Mouse (Mus musculus) fibroblast of lung, adult 2 months (primary cell): ENCODE results near the gene Nkiras2.
"Not testable (repeated sequence)": the region's sequence is repeated elsewhere in the genome, so short reads cannot be mapped to it uniquely, and the experiment has no call there.

Experiments used
- DNase-seq: peaks from one replicate; pipeline ENCODE4 v3.0.0-alpha.2; 2011; ENCODE audit warnings: low read depth

The Nkiras2 gene

GRCm38 (mm10) chr11:100601372-100601771, 17.7 kb upstream of the Nkiras2 start:
- no peak for DNase-seq

GRCm38 (mm10) chr11:100603155-100603554, 15.9 kb upstream of the Nkiras2 start:
- no peak for DNase-seq

- DNase-seq = no peak
Measured at GRCm38 (mm10) chr11:100603813-100604212, 15.2 kb upstream of the Nkiras2 start.

- no peak for DNase-seq
Measured at GRCm38 (mm10) chr11:100604321-100605005, 14.6 kb upstream of the Nkiras2 start.

- DNase-seq = no peak
Measured at GRCm38 (mm10) chr11:100605451-100605850, 13.6 kb upstream of the Nkiras2 start.

GRCm38 (mm10) chr11:100607121-100607520, 11.9 kb upstream of the Nkiras2 start:
- no peak for DNase-seq

GRCm38 (mm10) chr11:100608796-100609195, 10.2 kb upstream of the Nkiras2 start:
- DNase-seq = no peak

- DNase-seq = no peak
Measured at GRCm38 (mm10) chr11:100609355-100609996, 9.6 kb upstream of the Nkiras2 start.

GRCm38 (mm10) chr11:100609997-100610680, 8.9 kb upstream of the Nkiras2 start:
- DNase-seq = no peak

- DNase-seq = no peak
Measured at GRCm38 (mm10) chr11:100611627-100612026, 7.4 kb upstream of the Nkiras2 start.

- DNase-seq = no peak
Measured at GRCm38 (mm10) chr11:100613241-100613640, 5.8 kb upstream of the Nkiras2 start.

- DNase-seq = no peak
Measured at GRCm38 (mm10) chr11:100616332-100616731, 2.7 kb upstream of the Nkiras2 start.

- not testable (repeated sequence) for DNase-seq
Measured at GRCm38 (mm10) chr11:100616836-100617235, 2.2 kb upstream of the Nkiras2 start.

- no peak for DNase-seq
Measured at GRCm38 (mm10) chr11:100617480-100617879, 1.6 kb upstream of the Nkiras2 start.

GRCm38 (mm10) chr11:100619485-100619975, 486 bp downstream of the Nkiras2 start:
- peak; percentile 76 for DNase-seq

GRCm38 (mm10) chr11:100619982-100620381, 938 bp downstream of the Nkiras2 start, which contains the start of gene Dnajc7:
Gene Dnajc7 (minus strand): TSS chr11:100620168.
- DNase-seq = no peak

GRCm38 (mm10) chr11:100622714-100623113, 3.7 kb downstream of the Nkiras2 start:
- peak; percentile 84 for DNase-seq

GRCm38 (mm10) chr11:100623867-100624266, 4.8 kb downstream of the Nkiras2 start:
- no peak for DNase-seq

GRCm38 (mm10) chr11:100625754-100626700, 7.0 kb downstream of the Nkiras2 start:
- DNase-seq = no peak

- DNase-seq = no peak
Measured at GRCm38 (mm10) chr11:100626701-100627195, 7.7 kb downstream of the Nkiras2 start.

GRCm38 (mm10) chr11:100628056-100628455, 9.0 kb downstream of the Nkiras2 start:
- no peak for DNase-seq
